Mouse (Mus musculus) lung, postnatal 36 days (tissue): ENCODE measurements around the gene G3bp1.

Experiments used
- DNase-seq: peaks from one replicate; pipeline ENCODE4 v3.0.0; 2022; ENCODE audit warnings: mixed read lengths

The G3bp1 gene

GRCm38 (mm10) chr11:55469048-55469843, at the start of gene G3bp1:
TSS of gene G3bp1 (plus strand) at chr11:55469685.
- DNase-seq = peak; percentile 100

GRCm38 (mm10) chr11:55422978-55423377, 46.5 kb upstream of the G3bp1 start, which contains the start of gene Sparc:
TSS of gene Sparc (minus strand) at chr11:55423183.
- no peak for DNase-seq

- DNase-seq = no peak
Observed at GRCm38 (mm10) chr11:55423756-55424155, 45.7 kb upstream of the G3bp1 start.

GRCm38 (mm10) chr11:55424746-55425360, 44.6 kb upstream of the G3bp1 start:
- no peak for DNase-seq

GRCm38 (mm10) chr11:55428186-55429012, 41.1 kb upstream of the G3bp1 start:
- DNase-seq = peak; percentile 90

GRCm38 (mm10) chr11:55429973-55430372, 39.5 kb upstream of the G3bp1 start:
- DNase-seq = no peak

- peak; percentile 38 for DNase-seq
Observed at GRCm38 (mm10) chr11:55432981-55433380, 36.5 kb upstream of the G3bp1 start.

GRCm38 (mm10) chr11:55436089-55436488, 33.4 kb upstream of the G3bp1 start:
- DNase-seq = no peak

- DNase-seq = no peak
Observed at GRCm38 (mm10) chr11:55438031-55438430, 31.5 kb upstream of the G3bp1 start.

GRCm38 (mm10) chr11:55439718-55440117, 29.8 kb upstream of the G3bp1 start:
- DNase-seq = no peak

- peak; percentile 88 for DNase-seq
Observed at GRCm38 (mm10) chr11:55444772-55445171, 24.7 kb upstream of the G3bp1 start.

GRCm38 (mm10) chr11:55446579-55446978, 22.9 kb upstream of the G3bp1 start:
- peak; percentile 87 for DNase-seq

GRCm38 (mm10) chr11:55449531-55449930, 20.0 kb upstream of the G3bp1 start:
- peak; percentile 67 for DNase-seq

- DNase-seq = no peak
Observed at GRCm38 (mm10) chr11:55450311-55450710, 19.2 kb upstream of the G3bp1 start.

- DNase-seq = peak; percentile 51
Observed at GRCm38 (mm10) chr11:55453640-55454039, 15.8 kb upstream of the G3bp1 start.

- no peak for DNase-seq
Observed at GRCm38 (mm10) chr11:55455166-55455565, 14.3 kb upstream of the G3bp1 start.

GRCm38 (mm10) chr11:55458501-55458900, 11.0 kb upstream of the G3bp1 start:
- no peak for DNase-seq

GRCm38 (mm10) chr11:55459850-55460558, 9.5 kb upstream of the G3bp1 start:
- DNase-seq = no peak

GRCm38 (mm10) chr11:55460559-55461018, 8.9 kb upstream of the G3bp1 start:
- DNase-seq = peak; percentile 43

GRCm38 (mm10) chr11:55461019-55461645, 8.4 kb upstream of the G3bp1 start, which contains the start of gene Atox1:
TSS of gene Atox1 (minus strand) at chr11:55461239.
- peak; percentile 97 for DNase-seq

GRCm38 (mm10) chr11:55462149-55462548, 7.3 kb upstream of the G3bp1 start:
- DNase-seq = no peak

- DNase-seq = no peak
Observed at GRCm38 (mm10) chr11:55464707-55465106, 4.8 kb upstream of the G3bp1 start.
